Mouse (Mus musculus) intestine, embryonic 15.5 days (tissue): ENCODE measurements around the gene Alyref. TPM values are rescaled to one million over a fixed set of nuclear protein-coding genes. Genes with fewer than 3 reads are reported as not detected.

Experiments
- ATAC-seq: fragments of 200-750 bp; cut with Nextera tagmentation; 2 replicates; pipeline ENCODE4 v1.8.0; 2017; ENCODE audit warnings: moderate TSS enrichment, moderate library complexity
- H3K27ac ChIP-seq: fragments of 300-500 bp; sonication (generic); 2 replicates; pipeline ENCODE4 v1.5.1; 2015; ENCODE audit warnings: mild to moderate bottlenecking, inconsistent platforms
- H3K27me3 ChIP-seq: fragments of 300-500 bp; sonication (generic); replicated peaks from 2 replicates; pipeline ENCODE4 v1.6.1; 2015; ENCODE audit warnings: inconsistent platforms
- H3K36me3 ChIP-seq: fragments of 300-500 bp; sonication (generic); 2 replicates; pipeline ENCODE4 v1.6.1; 2015; ENCODE audit warnings: inconsistent platforms
- H3K4me1 ChIP-seq: fragments of 300-500 bp; sonication (generic); replicated peaks from 2 replicates; pipeline ENCODE4 v1.6.1; 2015; ENCODE audit warnings: inconsistent platforms
- H3K4me2 ChIP-seq: fragments of 300-500 bp; sonication (generic); replicated peaks from 2 replicates; pipeline ENCODE4 v1.6.1; 2015; ENCODE audit warnings: mild to moderate bottlenecking, inconsistent platforms
- H3K4me3 ChIP-seq: fragments of 300-500 bp; sonication (generic); replicated peaks from 2 replicates; pipeline ENCODE4 v1.5.1; 2015; ENCODE audit warnings: inconsistent platforms
- H3K9ac ChIP-seq: fragments of 300-500 bp; sonication (generic); 2 replicates; pipeline ENCODE4 v1.6.1; 2015; ENCODE audit warnings: inconsistent platforms
- H3K9me3 ChIP-seq: fragments of 300-500 bp; sonication (generic); 2 replicates; pipeline ENCODE4 v1.6.1; 2016; ENCODE audit warnings: inconsistent platforms
- WGBS: fragments of 180-500 bp; shearing (Covaris S2); methylation state at CpG from one replicate; pipeline ENCODE4 v1.1.7; 2015; 5-methylcytosine and 5-hydroxymethylcytosine counted together
- polyA plus RNA-seq: library from polyadenylated mRNA; unstranded; fragments of >200 nt; fragmentation: Nextera tagmentation; extraction: Ambion mirVana; gene quantifications from 2 replicates; pipeline ENCODE4 v1.2.1, GENCODE M21; 2015

The Alyref gene
- polyA plus RNA-seq, 1 experiment from 2014 or later = 459 TPM

- 74% methylated on average over 2 of the region's 2 CpGs for WGBS
- Histone ChIP-seq H3K9me3 (no peaks in the 10 kb centered on the region), H3K4me3 (no peak overlapping the region), H3K9ac (no peak overlapping the region; the same call in 1 of the 2 replicates), H3K27ac (no peak overlapping the region), H3K36me3 (peaks cover 30% of the 10 kb centered on the region), H3K4me1 (peaks cover 53% of the 10 kb centered on the region), H3K27me3 (no peaks in the 10 kb centered on the region), H3K4me2 (no peak overlapping the region)
- no peak for ATAC-seq
These were observed 23.1 kb downstream of the Alyref start for GRCm38 (mm10) chr11:120575046-120575445.

DNA sequence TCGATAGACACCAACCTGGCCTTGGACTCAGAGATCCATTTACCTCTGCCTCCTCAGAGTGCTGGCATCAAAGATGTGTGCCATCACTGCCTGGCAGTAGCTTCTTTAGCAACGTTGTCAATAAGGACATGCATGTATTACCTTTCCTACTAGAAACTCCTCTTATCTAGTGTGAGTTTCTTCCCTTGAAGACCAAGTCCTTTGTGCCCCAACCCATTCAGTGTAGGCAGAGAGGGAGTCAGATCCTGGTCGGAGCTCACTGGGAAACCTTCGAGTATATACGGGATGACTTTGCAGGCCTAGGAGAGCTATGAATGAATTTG, 23.9 kb downstream of the Alyref start:
- Histone ChIP-seq H3K27me3 (no peaks in the 10 kb centered on the region), H3K27ac (peak overlapping the region; percentile 24; the same call in 1 of the 2 replicates), H3K4me1 (peaks cover 47% of the 10 kb centered on the region), H3K9me3 (no peaks in the 10 kb centered on the region), H3K4me2 (peak overlapping the region; percentile 68), H3K36me3 (peaks cover 32% of the 10 kb centered on the region), H3K4me3 (peak overlapping the region; percentile 96), H3K9ac (peak overlapping the region; percentile 78)
- no peak for ATAC-seq
- 36% methylated on average over 5 of the region's 5 CpGs for WGBS

DNA sequence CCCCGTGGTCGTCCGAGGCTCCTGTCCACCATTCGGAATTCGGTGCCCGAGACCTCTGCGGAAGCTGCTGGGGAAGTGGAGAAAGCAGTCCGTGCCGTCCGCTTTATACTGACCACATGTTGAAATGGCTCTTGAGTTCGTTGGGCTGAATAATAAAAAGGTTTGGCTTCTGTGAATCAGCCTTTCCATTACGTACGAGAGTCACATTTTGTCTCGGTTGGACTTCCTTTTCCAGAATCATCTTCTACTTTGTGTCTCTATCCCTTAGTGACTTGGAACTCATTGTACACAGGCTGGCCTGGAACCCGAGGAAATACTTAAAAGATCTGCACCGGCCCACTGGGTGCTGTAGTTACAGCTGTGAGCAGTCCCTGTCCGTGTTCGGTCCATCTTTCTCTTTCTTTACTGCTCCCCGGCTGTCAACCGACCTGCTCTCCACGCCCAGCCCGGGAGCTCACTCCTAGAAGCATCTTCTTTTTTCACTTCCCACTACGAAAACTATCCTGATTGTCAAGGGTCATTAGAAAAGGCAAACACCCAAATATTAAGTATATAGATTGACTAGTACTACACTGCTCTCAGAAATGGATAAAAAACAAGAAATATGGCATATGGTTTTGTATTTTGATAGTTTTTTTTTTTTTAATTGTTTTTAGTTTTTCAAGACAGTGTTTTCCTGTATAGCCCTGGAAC, 24.4 kb downstream of the Alyref start:
- peaks cover 28% of the 10 kb centered on the region for H3K36me3 ChIP-seq
- ATAC-seq = no peak
- H3K27me3 ChIP-seq = no peaks in the 10 kb centered on the region
- peak overlapping the region; percentile 68 for H3K4me2 ChIP-seq
- peak overlapping the region; percentile 78 for H3K9ac ChIP-seq
- H3K9me3 ChIP-seq = no peaks in the 10 kb centered on the region
- peak overlapping the region; percentile 90 for H3K27ac ChIP-seq
- H3K4me3 ChIP-seq = peak overlapping the region; percentile 96
- WGBS = 0% methylated on average over 23 of the region's 23 CpGs
- H3K4me1 ChIP-seq = peaks cover 42% of the 10 kb centered on the region

DNA sequence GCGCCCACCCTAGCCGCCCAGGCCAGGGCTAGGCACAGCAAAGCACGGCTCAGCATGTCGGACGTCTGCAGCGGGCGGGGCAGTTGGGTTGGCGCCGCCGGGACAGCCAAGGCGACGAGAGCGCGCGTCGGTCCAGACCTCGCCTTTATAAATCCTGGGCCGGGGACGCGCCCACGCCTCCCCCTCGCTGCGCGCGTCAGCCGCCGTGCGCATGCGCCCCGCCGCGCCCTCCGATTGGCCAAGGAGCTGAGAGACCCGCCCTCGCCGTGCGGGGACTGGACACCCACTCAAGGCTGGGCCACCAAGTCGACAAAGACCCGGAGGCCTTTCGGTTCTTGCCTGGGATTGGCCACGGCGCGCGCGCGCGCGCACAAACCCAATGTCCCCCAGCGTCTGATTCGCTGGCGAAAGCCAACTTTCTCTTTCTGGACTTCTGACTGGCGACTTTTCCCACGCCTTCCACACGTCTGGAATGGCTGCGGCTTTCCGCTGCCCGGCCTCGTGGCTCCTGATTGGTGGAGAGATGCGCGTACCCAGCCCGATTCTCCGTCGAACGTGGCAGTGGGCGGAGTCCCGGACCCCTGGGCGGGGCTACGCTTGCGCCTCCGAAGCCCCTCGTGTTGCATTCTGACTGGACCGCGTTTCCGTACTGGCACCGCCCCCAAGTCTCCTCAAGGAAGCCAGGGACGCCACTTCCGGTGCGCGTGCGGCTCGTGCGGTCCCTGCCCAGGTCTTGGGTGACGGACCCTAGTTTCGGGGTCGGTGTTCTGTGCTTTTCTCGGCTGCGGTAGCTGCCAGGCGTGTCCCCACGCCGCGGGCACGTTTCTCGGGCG, 25.2 kb downstream of the Alyref start, which contains the start of gene P4hb:
Gene P4hb (minus strand): TSS at position 502 of the 833 bp plus-strand sequence.
- peak within 1 kb of the TSS; percentile 90 for H3K27ac ChIP-seq
- peaks cover 28% of the 10 kb centered on the region for H3K36me3 ChIP-seq
- peak within 1 kb of the TSS; percentile 85 for H3K4me2 ChIP-seq
- H3K4me3 ChIP-seq = peak within 1 kb of the TSS; percentile 96
- peak; percentile 96 for ATAC-seq
- peaks cover 35% of the 10 kb centered on the region for H3K4me1 ChIP-seq
- no peaks in the 10 kb centered on the region for H3K27me3 ChIP-seq
- H3K9me3 ChIP-seq = no peaks in the 10 kb centered on the region
- H3K9ac ChIP-seq = peak within 1 kb of the TSS; percentile 93
- WGBS = under 1% methylated on average over 92 of the region's 94 CpGs

DNA sequence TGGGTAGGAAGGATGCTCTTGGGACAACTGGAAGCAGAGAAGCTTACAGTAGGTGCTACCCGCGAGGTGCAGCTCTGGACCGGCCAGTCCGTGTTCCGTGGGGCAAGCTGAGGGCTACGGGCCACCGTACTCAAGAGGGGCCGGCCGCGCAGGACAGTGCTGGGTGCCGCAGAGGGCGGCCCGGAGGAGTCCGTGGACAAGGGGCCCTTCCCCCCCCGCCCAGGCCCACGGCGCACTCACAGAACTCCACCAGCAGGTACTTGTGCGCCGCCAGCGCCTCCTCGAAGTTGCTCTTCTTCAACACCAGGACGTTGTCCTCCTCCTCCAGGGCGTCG, 25.8 kb downstream of the Alyref start:
- peak; percentile 22 for ATAC-seq
- H3K4me2 ChIP-seq = peak overlapping the region; percentile 85
- no peaks in the 10 kb centered on the region for H3K9me3 ChIP-seq
- 0% methylated on average over 15 of the region's 24 CpGs for WGBS
- H3K36me3 ChIP-seq = peaks cover 30% of the 10 kb centered on the region
- peak overlapping the region; percentile 93 for H3K9ac ChIP-seq
- H3K4me1 ChIP-seq = peaks cover 30% of the 10 kb centered on the region
- H3K27ac ChIP-seq = peak overlapping the region; percentile 85
- H3K27me3 ChIP-seq = no peaks in the 10 kb centered on the region
- peak overlapping the region; percentile 96 for H3K4me3 ChIP-seq

DNA sequence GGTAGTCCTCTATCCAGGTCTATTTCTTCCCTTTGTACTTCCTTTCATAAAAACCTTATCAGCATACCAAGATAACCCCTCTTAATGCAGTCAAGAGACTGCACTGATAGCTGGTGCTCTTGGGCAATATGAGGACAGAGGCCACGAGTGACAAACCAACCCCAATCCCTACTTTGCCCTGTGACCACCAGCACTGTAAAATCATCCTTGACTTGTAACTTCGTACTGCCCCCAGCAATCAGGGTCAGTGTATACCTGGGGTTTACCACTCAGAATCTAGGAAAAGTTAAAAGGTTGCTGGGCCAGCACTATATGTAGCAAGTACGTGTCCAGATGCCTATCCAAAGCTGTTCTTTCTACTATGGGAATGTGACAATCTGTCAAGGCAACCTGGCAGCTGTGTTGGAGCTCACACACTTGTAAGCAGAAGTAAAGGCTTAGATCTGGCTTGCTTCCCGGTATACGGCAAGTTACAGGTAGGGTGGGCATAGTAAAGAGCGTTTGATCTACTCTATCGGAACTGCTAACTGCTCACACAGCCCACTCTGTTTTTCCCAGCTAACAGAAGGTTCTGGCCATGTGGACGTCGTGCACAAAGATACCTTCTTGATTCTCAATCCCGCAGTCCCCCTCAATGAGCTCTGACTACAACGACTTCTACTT, 26.3 kb downstream of the Alyref start:
- Histone ChIP-seq H3K9ac (peak overlapping the region; percentile 93), H3K4me3 (peak overlapping the region; percentile 96), H3K36me3 (peaks cover 35% of the 10 kb centered on the region), H3K27me3 (no peaks in the 10 kb centered on the region), H3K4me2 (peak overlapping the region; percentile 85), H3K27ac (peak overlapping the region; percentile 85), H3K9me3 (no peaks in the 10 kb centered on the region), H3K4me1 (peaks cover 25% of the 10 kb centered on the region)
- 6% methylated on average over 11 of the region's 11 CpGs for WGBS
- ATAC-seq = no peak

GRCm38 (mm10) chr11:120571122-120571521, 27.0 kb downstream of the Alyref start:
- Histone ChIP-seq H3K4me1 (peaks cover 21% of the 10 kb centered on the region), H3K36me3 (peaks cover 42% of the 10 kb centered on the region), H3K4me2 (peak overlapping the region; percentile 85), H3K9ac (peak overlapping the region; percentile 93), H3K9me3 (no peaks in the 10 kb centered on the region), H3K4me3 (peak overlapping the region; percentile 96), H3K27ac (0 out of 2 replicates have a peak overlapping the region, but pooled peaks have one; percentile 34), H3K27me3 (no peaks in the 10 kb centered on the region)
- ATAC-seq = no peak
- 63% methylated on average over 3 of the region's 3 CpGs for WGBS

GRCm38 (mm10) chr11:120568324-120568723, 29.8 kb downstream of the Alyref start:
- H3K4me2 ChIP-seq = no peak overlapping the region
- H3K27ac ChIP-seq = no peak overlapping the region
- H3K4me1 ChIP-seq = peaks cover 16% of the 10 kb centered on the region
- H3K36me3 ChIP-seq = peaks cover 68% of the 10 kb centered on the region
- ATAC-seq = no peak
- H3K27me3 ChIP-seq = no peaks in the 10 kb centered on the region
- H3K9me3 ChIP-seq = no peaks in the 10 kb centered on the region
- H3K9ac ChIP-seq = no peak overlapping the region
- WGBS = 94% methylated on average over 6 of the region's 6 CpGs
- no peak overlapping the region for H3K4me3 ChIP-seq

DNA sequence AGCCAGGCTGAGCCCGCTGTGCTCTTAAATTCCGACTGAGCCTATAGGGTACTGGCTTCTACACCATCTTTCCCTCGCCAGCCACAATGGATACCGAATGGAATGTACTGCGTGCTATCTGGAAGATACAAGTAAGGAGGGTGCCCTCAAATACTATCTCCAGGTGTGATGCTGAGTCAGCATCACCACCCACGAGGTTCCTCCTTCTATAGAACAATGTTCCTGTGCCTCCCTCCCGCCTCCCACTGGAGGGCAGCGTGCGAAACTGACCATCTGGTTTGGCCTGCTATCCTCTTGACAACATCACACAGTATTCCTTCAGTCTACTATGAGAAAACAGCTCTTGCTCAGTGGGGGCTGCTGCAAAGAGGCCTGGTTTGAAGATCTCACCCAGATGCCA, 33.1 kb downstream of the Alyref start:
- Histone ChIP-seq H3K4me2 (no peak overlapping the region), H3K9ac (no peak overlapping the region), H3K36me3 (peaks cover 88% of the 10 kb centered on the region), H3K4me3 (no peak overlapping the region), H3K27me3 (no peaks in the 10 kb centered on the region), H3K9me3 (no peaks in the 10 kb centered on the region), H3K27ac (no peak overlapping the region), H3K4me1 (peaks cover 3% of the 10 kb centered on the region; the same call in 1 of the 2 replicates)
- ATAC-seq = no peak
- WGBS = 87% methylated on average over 9 of the region's 9 CpGs

GRCm38 (mm10) chr11:120562949-120563348, 35.2 kb downstream of the Alyref start:
- 94% methylated on average over 13 of the region's 13 CpGs for WGBS

DNA sequence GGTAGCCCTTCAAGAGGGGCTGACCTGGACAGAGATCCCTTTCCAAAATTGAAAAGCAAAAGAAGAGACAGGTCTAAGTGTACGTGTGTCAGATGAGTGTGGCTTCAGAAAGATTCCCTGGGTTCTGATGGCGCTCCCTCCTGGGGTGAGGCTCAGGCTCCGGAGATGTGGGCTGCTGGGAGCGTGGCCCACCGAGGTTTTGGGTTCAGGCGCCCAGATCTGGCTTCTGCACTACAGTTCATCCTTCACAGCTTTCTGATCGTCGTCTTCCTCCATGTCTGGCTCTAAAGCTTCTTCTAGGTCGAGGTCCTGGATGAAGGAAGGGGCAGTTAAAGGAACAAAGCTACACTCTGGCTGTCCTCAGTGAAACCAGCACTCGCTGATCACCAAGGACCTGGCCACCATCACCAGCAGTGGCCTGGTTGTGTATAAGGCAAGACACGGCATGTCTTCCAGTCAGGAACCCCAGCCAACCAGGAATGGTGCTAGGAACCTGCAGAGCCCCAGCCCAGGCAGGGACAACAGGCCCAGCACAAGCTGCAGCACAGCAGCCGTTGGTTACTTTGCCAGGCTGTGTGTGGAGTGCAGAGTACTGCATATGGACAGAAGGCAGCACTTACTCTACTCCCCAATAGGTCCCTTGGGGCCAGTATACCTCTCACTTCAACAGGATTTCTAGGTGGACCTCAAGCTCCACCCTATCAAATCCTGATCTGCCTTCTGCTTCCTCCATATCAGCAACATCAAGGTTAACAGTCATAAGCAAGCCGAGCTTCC, 37.0 kb downstream of the Alyref start:
- peaks cover 60% of the 10 kb centered on the region for H3K36me3 ChIP-seq
- H3K4me1 ChIP-seq = no peaks in the 10 kb centered on the region
- H3K27ac ChIP-seq = no peak overlapping the region
- WGBS = 91% methylated on average over 13 of the region's 13 CpGs
- no peak overlapping the region for H3K9ac ChIP-seq
- ATAC-seq = no peak
- no peaks in the 10 kb centered on the region for H3K9me3 ChIP-seq
- H3K4me2 ChIP-seq = no peak overlapping the region
- H3K4me3 ChIP-seq = no peak overlapping the region
- H3K27me3 ChIP-seq = no peaks in the 10 kb centered on the region

More at GRCm38 (mm10) chr11:120562949-120563348, 35.2 kb downstream of the Alyref start:
- ATAC-seq = no peak
- Histone ChIP-seq H3K4me2 (no peak overlapping the region), H3K27ac (no peak overlapping the region), H3K9ac (no peak overlapping the region), H3K36me3 (peaks cover 77% of the 10 kb centered on the region), H3K9me3 (no peaks in the 10 kb centered on the region), H3K27me3 (no peaks in the 10 kb centered on the region), H3K4me1 (no peaks in the 10 kb centered on the region), H3K4me3 (no peak overlapping the region)
